Mouse (Mus musculus): Measurements from ENCODE around the gene Htt.
A peak's percentile ranks its signal among the peaks of the same experiment; 100 is the strongest.

The Htt gene

DNA sequence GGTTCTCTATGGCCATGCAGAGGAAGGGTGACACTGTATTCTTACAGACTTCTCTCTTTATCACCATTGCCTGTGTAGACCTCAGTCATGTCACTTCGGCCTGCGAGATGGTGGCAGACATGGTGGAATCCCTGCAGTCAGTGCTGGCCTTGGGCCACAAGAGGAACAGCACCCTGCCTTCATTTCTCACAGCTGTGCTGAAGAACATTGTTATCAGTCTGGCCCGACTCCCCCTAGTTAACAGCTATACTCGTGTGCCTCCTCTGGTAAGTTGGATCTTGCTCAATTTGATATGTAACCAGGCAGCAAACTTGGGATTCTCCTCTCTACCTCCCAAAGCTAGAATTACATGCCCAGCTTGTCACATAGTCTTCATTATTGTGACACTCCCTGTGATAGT, 127.7 kb downstream of the Htt start:
- DNase-seq (ENCODE audit: low read depth, low spot score) = no peak

- DNase-seq (ENCODE audit: low read depth, low spot score) = no peak
Observed at GRCm38 (mm10) chr5:34896697-34897453, 135.3 kb downstream of the Htt start.

DNA sequence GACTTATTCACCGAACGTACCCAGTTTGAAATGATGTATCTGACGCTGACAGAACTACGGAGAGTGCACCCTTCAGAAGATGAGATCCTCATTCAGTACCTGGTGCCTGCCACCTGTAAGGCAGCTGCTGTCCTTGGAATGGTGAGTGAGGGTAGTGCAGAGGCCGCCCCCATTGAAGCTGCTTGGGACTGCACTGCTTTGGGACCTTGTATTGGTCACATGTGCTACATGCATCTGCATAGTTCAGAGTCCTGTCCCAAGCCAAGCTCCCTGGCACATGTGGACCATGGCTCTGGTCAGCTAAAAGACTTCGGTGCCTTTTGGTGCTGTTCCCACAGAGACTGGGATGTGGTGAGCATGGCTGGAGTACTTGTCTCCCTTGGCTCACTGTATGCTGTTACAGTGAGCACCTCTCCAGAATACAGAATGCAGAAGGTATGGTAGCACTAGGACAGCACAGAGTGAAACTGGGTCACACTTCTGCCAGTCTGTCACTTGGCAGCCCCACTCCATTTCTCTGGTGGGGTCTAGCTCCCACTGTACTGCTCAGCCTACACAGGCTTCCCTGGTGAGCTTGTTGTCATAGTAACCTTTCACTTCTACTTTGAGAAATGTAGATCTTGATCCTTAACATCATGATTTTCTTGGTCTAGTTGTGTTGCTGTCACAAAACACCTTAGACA, 138.4 kb downstream of the Htt start:
- no peak for DNase-seq (ENCODE audit: low read depth, low spot score)

DNA sequence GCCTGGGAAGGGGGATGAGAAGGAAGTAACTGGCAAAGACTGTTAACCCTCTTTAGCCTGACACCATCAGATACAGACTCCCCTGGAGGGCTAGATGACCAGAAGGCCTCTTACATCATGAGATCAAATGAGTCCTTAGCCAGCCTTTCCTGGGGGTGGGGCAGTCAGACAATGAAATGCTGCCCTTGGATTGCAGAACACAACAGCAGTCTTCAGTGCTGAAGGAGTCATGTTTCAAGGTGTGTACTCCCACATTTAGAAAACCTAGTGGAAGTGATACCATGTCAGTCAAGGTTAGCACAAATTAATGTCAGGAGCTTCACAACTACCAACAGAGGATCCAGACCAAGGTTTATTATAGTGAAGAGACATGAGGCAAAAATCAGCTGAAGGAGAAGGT, 140.8 kb downstream of the Htt start:
- DNase-seq (ENCODE audit: low read depth, low spot score) = no peak

DNA sequence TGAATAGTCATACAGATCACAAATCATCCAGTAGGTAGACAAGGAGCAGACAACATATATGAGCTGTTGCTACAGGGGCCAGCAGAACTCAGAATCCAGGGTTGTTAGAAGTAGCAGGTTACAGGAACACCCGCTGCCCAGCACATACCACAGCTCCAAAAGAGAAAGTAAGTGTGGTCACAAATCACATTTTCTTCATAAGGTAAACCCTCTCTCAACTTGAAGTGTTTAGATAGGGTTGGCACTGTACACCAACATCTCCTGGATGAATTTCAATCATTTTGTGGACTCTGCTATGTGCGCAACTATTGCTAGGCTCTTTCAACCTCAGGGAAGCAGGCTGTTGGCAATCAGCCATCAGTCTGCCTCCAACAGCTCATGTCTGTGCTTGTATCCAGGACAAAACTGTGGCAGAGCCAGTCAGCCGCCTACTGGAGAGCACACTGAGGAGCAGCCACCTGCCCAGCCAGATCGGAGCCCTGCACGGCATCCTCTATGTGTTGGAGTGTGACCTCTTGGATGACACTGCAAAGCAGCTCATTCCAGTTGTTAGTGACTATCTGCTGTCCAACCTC, 141.4 kb downstream of the Htt start:
- DNase-seq (ENCODE audit: low read depth, low spot score) = no peak

GRCm38 (mm10) chr5:34904412-34904811, 142.9 kb downstream of the Htt start:
- DNase-seq (ENCODE audit: low read depth, low spot score) = no peak

- no peak for DNase-seq (ENCODE audit: low read depth, low spot score)
Observed at GRCm38 (mm10) chr5:34907230-34907629, 145.7 kb downstream of the Htt start.

DNA sequence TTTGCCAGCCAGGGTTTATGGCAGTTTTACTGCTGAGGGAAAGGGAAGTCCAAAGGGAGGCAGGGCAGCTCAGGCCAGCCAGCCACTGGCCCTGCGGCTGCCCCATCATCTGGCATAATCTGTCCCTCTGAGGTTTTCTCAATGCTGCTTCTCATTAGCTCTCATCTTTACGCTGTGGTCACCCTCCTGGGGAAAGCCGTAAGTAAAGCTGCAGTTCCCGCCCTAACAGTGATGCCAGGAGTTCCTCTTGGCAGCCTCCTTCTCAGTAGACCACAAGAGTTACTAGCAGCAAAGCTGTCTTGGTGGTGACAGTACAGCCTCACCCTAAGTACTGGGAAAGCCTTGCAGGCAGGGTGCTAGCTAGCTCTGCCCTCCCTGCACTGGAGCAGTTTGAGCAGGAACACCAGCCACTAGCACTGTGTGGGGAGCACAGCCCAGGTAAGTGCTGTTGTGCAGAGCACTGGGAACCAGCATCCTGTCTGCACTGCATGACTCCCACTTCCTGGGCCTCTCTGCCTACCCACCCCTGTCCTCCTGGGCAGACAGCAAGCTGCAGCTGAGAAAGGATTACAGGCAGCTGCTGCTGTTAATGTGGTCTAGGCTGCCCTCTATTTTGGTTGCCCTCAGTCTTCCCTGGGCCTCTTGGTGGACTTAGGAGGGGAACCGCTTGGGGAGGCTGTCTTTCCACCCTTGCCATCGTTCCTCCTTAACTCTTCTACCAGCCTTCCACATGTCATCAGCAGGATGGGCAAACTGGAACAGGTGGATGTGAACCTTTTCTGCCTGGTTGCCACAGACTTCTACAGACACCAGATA, 146.6 kb downstream of the Htt start, which contains the start of gene Msantd1:
Gene Msantd1, plus strand, starts transcription at position 103 of the 816 bp plus-strand sequence.
- DNase-seq (ENCODE audit: low read depth, low spot score) = no peak

DNA sequence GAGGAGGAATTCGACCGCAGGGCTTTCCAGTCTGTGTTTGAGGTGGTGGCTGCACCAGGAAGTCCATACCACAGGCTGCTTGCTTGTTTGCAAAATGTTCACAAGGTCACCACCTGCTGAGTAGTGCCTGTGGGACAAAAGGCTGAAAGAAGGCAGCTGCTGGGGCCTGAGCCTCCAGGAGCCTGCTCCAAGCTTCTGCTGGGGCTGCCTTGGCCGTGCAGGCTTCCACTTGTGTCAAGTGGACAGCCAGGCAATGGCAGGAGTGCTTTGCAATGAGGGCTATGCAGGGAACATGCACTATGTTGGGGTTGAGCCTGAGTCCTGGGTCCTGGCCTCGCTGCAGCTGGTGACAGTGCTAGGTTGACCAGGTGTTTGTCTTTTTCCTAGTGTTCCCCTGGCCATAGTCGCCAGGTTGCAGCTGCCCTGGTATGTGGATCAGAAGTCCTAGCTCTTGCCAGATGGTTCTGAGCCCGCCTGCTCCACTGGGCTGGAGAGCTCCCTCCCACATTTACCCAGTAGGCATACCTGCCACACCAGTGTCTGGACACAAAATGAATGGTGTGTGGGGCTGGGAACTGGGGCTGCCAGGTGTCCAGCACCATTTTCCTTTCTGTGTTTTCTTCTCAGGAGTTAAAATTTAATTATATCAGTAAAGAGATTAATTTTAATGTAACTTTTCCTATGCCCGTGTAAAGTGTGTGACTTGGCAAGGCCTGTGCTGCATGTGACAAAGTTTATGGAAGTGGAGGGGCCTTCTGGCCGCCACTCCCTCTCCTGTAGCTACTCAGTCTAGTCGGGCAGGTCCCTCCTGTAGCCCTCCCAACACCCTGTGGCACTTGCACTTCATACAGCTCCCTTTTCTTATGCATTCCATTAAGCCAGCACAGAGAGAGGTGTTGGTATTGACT, 147.4 kb downstream of the Htt start:
- DNase-seq (ENCODE audit: low read depth, low spot score) = no peak

- DNase-seq (ENCODE audit: low read depth, low spot score) = no peak
Observed at GRCm38 (mm10) chr5:34909634-34910503, 148.3 kb downstream of the Htt start.

- DNase-seq (ENCODE audit: low read depth, low spot score) = no peak
Observed at GRCm38 (mm10) chr5:34910504-34910815, 148.9 kb downstream of the Htt start.

DNA sequence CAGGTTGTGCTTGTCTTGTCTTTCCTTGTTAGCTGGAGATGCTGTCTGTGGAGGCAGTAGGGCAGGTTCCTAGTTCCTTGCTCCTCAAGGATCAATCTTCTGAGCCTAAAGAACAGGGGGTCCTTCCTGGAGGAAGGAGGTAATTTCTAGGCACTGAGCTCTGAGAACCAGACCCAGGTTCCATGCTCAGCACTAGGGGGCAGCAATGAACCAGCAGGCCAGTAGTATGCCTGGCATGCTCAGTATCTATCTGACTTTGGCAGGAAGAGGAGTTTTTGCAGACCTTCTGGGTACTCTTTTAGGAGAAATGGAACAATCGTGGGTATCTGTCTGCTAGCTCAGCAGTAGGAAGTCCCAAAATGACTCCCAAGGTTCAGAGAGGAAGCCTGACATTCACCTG, 154.3 kb downstream of the Htt start:
- DNase-seq (ENCODE audit: low read depth, low spot score) = peak; percentile 72

- DNase-seq (ENCODE audit: low read depth, low spot score) = peak; percentile 45
Observed at GRCm38 (mm10) chr5:34917234-34917655, 155.7 kb downstream of the Htt start.

DNA sequence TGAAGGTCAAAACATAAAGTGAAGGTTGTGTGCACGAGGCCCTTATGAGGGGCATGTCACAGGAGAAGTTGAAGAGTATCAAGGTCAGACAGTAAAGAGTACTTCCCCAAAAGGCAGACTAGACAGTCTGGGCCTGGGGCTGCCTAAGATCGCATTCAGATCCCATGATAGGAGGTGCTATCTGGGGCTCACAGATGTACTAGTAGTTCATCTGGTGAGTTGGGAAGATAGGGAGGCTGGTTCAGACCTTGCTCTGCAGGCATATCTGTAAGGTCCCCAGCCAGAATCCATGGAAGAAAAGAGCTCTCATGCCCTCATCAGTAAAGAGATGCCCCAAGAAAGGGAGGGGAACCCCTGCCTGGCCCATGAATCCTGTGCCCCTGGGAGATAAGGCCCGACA, 157.2 kb downstream of the Htt start:
- no peak for DNase-seq (ENCODE audit: low read depth, low spot score)

GRCm38 (mm10) chr5:34922531-34922930, 161.0 kb downstream of the Htt start:
- DNase-seq (ENCODE audit: low read depth, low spot score) = peak; percentile 33

DNA sequence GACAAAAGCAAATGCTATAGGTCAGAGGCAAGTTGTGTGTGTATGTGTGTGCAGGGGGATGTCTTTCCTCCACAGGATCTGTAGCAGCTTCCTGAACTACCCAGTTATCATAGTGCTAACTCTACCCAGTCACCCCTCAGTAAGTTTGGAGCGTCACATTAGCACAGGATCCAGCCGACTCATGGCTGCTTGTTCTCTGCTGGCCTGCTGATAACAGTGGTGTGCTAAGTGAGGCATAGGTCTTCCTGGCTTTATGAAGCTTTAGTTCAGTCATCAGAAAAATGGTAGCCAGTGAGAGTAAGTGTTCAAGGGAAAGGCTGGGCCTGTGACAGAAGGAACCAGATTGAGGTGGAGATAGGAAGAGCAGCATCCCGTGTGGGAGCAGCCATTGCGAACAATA, 162.4 kb downstream of the Htt start:
- DNase-seq (ENCODE audit: low read depth, low spot score) = no peak

GRCm38 (mm10) chr5:34924519-34924918, 163.0 kb downstream of the Htt start:
- no peak for DNase-seq (ENCODE audit: low read depth, low spot score)

DNA sequence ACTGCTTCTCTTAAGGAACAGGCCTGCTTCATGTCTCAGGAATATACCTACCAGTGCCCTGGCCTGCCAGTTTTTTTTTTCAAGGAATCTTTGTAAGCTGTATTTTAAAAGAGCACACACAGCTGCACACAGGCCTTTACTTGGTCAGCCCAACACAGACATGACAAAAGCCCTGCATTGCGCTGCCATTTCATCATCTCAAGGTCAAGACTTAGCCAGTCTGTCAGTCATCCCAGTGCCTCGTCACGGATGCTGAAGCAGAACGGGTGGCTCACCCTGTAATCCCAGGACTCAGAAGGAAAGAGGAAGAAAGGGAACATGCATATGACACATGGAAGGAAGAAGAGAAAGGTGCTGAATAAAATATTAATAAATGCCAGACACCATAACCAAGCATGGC, 166.1 kb downstream of the Htt start:
- DNase-seq (ENCODE audit: low read depth, low spot score) = no peak

DNA sequence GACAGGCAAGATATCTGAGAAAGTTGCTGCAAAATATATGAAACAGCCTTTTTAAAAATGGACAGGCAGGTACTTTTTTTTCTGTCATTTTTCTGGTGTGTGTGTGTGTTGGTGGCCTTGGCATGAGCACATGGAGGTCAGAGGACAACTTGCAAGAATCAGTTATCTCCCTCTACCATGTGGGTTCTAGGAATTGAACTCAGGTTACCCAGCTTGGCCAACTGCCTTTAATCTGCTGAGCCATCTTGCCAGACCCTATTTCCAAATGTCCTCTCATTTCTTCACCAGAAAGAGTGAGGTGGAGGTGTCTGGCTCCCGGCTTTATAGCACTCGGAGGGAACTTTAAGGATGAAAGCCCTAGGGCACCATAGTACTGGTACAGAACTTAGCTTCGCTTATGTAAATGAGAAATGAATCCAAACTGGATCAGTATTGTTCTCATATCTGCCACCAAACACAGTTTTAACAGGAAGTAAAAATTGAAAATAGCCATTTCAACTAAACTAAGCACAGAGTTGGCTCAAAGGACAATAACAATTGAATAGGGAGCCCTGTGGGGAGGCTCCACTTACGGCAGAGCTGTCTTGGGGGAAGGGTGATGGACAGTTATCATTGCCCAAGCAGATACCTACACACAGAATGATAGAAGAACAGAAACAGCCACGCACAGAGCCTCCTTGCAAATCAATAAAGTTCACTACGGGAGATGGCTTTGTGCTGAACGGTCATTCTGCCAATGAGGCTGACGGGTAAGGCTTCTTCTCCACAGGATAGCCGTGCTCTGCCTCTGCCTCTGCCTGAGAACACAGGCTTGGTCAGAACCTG, 168.8 kb downstream of the Htt start:
- DNase-seq (ENCODE audit: low read depth, low spot score) = no peak
